Mouse (Mus musculus): ENCODE data around the gene Gm10318. TPM values are rescaled to one million over a fixed set of nuclear protein-coding genes. Genes with fewer than 3 reads are reported as not detected.

The Gm10318 gene
- not detected for polyA plus RNA-seq (2015; fragmentation: Illumina TruSeq; extraction: RNeasy Lipid Tissue Mini Kit (QIAGEN cat#74804); ENCODE audit: insufficient read depth, low read depth, low replicate concordance)

GRCm38 (mm10) chr10:77852559-77852958 lies at the start of gene Gm10318:
TSS of gene Gm10318 (plus strand) at chr10:77852859.

GRCm38 (mm10) chr10:77811743-77812142 lies 40.9 kb upstream of the Gm10318 start, which contains the start of gene Gm9507:
TSS of gene Gm9507 (minus strand) at chr10:77811843.

GRCm38 (mm10) chr10:77814382-77814781 lies 38.3 kb upstream of the Gm10318 start, which contains the start of gene Gm2696:
TSS of gene Gm2696 (plus strand) at chr10:77814682.

GRCm38 (mm10) chr10:77826951-77827350 lies 25.7 kb upstream of the Gm10318 start, which contains the start of gene Krtap10-4:
TSS of gene Krtap10-4 (minus strand) at chr10:77827095.

GRCm38 (mm10) chr10:77835647-77836046 lies 17.0 kb upstream of the Gm10318 start, which contains the start of gene Krtap10-10:
TSS of gene Krtap10-10 (plus strand) at chr10:77835947.

GRCm38 (mm10) chr10:77846503-77846902 lies 6.2 kb upstream of the Gm10318 start, which contains the start of gene Gm36176:
TSS of gene Gm36176 (plus strand) at chr10:77846803.

GRCm38 (mm10) chr10:77861675-77862074 lies 9.0 kb downstream of the Gm10318 start, which contains the start of gene Gm3285:
TSS of gene Gm3285 (plus strand) at chr10:77861975.

GRCm38 (mm10) chr10:77902211-77902893 lies 49.7 kb downstream of the Gm10318 start, which contains the start of gene Lrrc3:
TSS of gene Lrrc3 (minus strand) at chr10:77902536.

Other genes starting within 250 kb of the Gm10318 start
- 25.0 TPM for gene Sumo3, start 246.8 kb upstream of the Gm10318 start, polyA plus RNA-seq (2015; fragmentation: Illumina TruSeq; extraction: RNeasy Lipid Tissue Mini Kit (QIAGEN cat#74804); ENCODE audit: insufficient read depth, low read depth, low replicate concordance)
- not detected for gene Gm49325, start 246.7 kb upstream of the Gm10318 start, polyA plus RNA-seq (2015; fragmentation: Illumina TruSeq; extraction: RNeasy Lipid Tissue Mini Kit (QIAGEN cat#74804); ENCODE audit: insufficient read depth, low read depth, low replicate concordance)
- gene Ube2g2, start 230.6 kb upstream of the Gm10318 start, polyA plus RNA-seq (2015; fragmentation: Illumina TruSeq; extraction: RNeasy Lipid Tissue Mini Kit (QIAGEN cat#74804); ENCODE audit: insufficient read depth, low read depth, low replicate concordance), result 14.4 TPM
- not detected for gene Tspear, start 166.3 kb upstream of the Gm10318 start, polyA plus RNA-seq (2015; fragmentation: Illumina TruSeq; extraction: RNeasy Lipid Tissue Mini Kit (QIAGEN cat#74804); ENCODE audit: insufficient read depth, low read depth, low replicate concordance)
- not detected for gene Gm19402, start 162.1 kb upstream of the Gm10318 start, polyA plus RNA-seq (2015; fragmentation: Illumina TruSeq; extraction: RNeasy Lipid Tissue Mini Kit (QIAGEN cat#74804); ENCODE audit: insufficient read depth, low read depth, low replicate concordance)
- gene Gm9508, start 155.6 kb upstream of the Gm10318 start, polyA plus RNA-seq (2015; fragmentation: Illumina TruSeq; extraction: RNeasy Lipid Tissue Mini Kit (QIAGEN cat#74804); ENCODE audit: insufficient read depth, low read depth, low replicate concordance), result not detected
- not detected for gene Gm10272, start 146.2 kb upstream of the Gm10318 start, polyA plus RNA-seq (2015; fragmentation: Illumina TruSeq; extraction: RNeasy Lipid Tissue Mini Kit (QIAGEN cat#74804); ENCODE audit: insufficient read depth, low read depth, low replicate concordance)
- gene Gm10024, start 141.4 kb upstream of the Gm10318 start, polyA plus RNA-seq (2015; fragmentation: Illumina TruSeq; extraction: RNeasy Lipid Tissue Mini Kit (QIAGEN cat#74804); ENCODE audit: insufficient read depth, low read depth, low replicate concordance), result not detected
- gene Gm10142, start 137.1 kb upstream of the Gm10318 start, polyA plus RNA-seq (2015; fragmentation: Illumina TruSeq; extraction: RNeasy Lipid Tissue Mini Kit (QIAGEN cat#74804); ENCODE audit: insufficient read depth, low read depth, low replicate concordance), result not detected
- not detected for gene Krtap12-1, start 132.3 kb upstream of the Gm10318 start, polyA plus RNA-seq (2015; fragmentation: Illumina TruSeq; extraction: RNeasy Lipid Tissue Mini Kit (QIAGEN cat#74804); ENCODE audit: insufficient read depth, low read depth, low replicate concordance)
- not detected for gene Gm10100, start 126.4 kb upstream of the Gm10318 start, polyA plus RNA-seq (2015; fragmentation: Illumina TruSeq; extraction: RNeasy Lipid Tissue Mini Kit (QIAGEN cat#74804); ENCODE audit: insufficient read depth, low read depth, low replicate concordance)
- not detected for gene Gm18596, start 110.2 kb upstream of the Gm10318 start, polyA plus RNA-seq (2015; fragmentation: Illumina TruSeq; extraction: RNeasy Lipid Tissue Mini Kit (QIAGEN cat#74804); ENCODE audit: insufficient read depth, low read depth, low replicate concordance)
- not detected for gene Gm9736, start 101.5 kb upstream of the Gm10318 start, polyA plus RNA-seq (2015; fragmentation: Illumina TruSeq; extraction: RNeasy Lipid Tissue Mini Kit (QIAGEN cat#74804); ENCODE audit: insufficient read depth, low read depth, low replicate concordance)
- not detected for gene Gm3233, start 93.2 kb upstream of the Gm10318 start, polyA plus RNA-seq (2015; fragmentation: Illumina TruSeq; extraction: RNeasy Lipid Tissue Mini Kit (QIAGEN cat#74804); ENCODE audit: insufficient read depth, low read depth, low replicate concordance)
- gene Gm3238, start 81.5 kb upstream of the Gm10318 start, polyA plus RNA-seq (2015; fragmentation: Illumina TruSeq; extraction: RNeasy Lipid Tissue Mini Kit (QIAGEN cat#74804); ENCODE audit: insufficient read depth, low read depth, low replicate concordance), result not detected
- not detected for gene Gm7138, start 75.9 kb upstream of the Gm10318 start, polyA plus RNA-seq (2015; fragmentation: Illumina TruSeq; extraction: RNeasy Lipid Tissue Mini Kit (QIAGEN cat#74804); ENCODE audit: insufficient read depth, low read depth, low replicate concordance)
- gene Gm3250, start 70.3 kb upstream of the Gm10318 start, polyA plus RNA-seq (2015; fragmentation: Illumina TruSeq; extraction: RNeasy Lipid Tissue Mini Kit (QIAGEN cat#74804); ENCODE audit: insufficient read depth, low read depth, low replicate concordance), result not detected
- not detected for gene Gm7137, start 64.7 kb upstream of the Gm10318 start, polyA plus RNA-seq (2015; fragmentation: Illumina TruSeq; extraction: RNeasy Lipid Tissue Mini Kit (QIAGEN cat#74804); ENCODE audit: insufficient read depth, low read depth, low replicate concordance)
- gene Gm9639, start 57.8 kb upstream of the Gm10318 start, polyA plus RNA-seq (2015; fragmentation: Illumina TruSeq; extraction: RNeasy Lipid Tissue Mini Kit (QIAGEN cat#74804); ENCODE audit: insufficient read depth, low read depth, low replicate concordance), result not detected
- gene Gm19668, start 53.7 kb upstream of the Gm10318 start, polyA plus RNA-seq (2015; fragmentation: Illumina TruSeq; extraction: RNeasy Lipid Tissue Mini Kit (QIAGEN cat#74804); ENCODE audit: insufficient read depth, low read depth, low replicate concordance), result not detected
- not detected for gene Gm9507, start 41.0 kb upstream of the Gm10318 start, polyA plus RNA-seq (2015; fragmentation: Illumina TruSeq; extraction: RNeasy Lipid Tissue Mini Kit (QIAGEN cat#74804); ENCODE audit: insufficient read depth, low read depth, low replicate concordance)
- gene Gm2696, start 38.2 kb upstream of the Gm10318 start, polyA plus RNA-seq (2015; fragmentation: Illumina TruSeq; extraction: RNeasy Lipid Tissue Mini Kit (QIAGEN cat#74804); ENCODE audit: insufficient read depth, low read depth, low replicate concordance), result not detected
- gene Krtap10-4, start 25.8 kb upstream of the Gm10318 start, polyA plus RNA-seq (2015; fragmentation: Illumina TruSeq; extraction: RNeasy Lipid Tissue Mini Kit (QIAGEN cat#74804); ENCODE audit: insufficient read depth, low read depth, low replicate concordance), result not detected
- not detected for gene Krtap10-10, start 16.9 kb upstream of the Gm10318 start, polyA plus RNA-seq (2015; fragmentation: Illumina TruSeq; extraction: RNeasy Lipid Tissue Mini Kit (QIAGEN cat#74804); ENCODE audit: insufficient read depth, low read depth, low replicate concordance)
- not detected for gene Gm36176, start 6.1 kb upstream of the Gm10318 start, polyA plus RNA-seq (2015; fragmentation: Illumina TruSeq; extraction: RNeasy Lipid Tissue Mini Kit (QIAGEN cat#74804); ENCODE audit: insufficient read depth, low read depth, low replicate concordance)
- not detected for gene Gm3285, start 9.1 kb downstream of the Gm10318 start, polyA plus RNA-seq (2015; fragmentation: Illumina TruSeq; extraction: RNeasy Lipid Tissue Mini Kit (QIAGEN cat#74804); ENCODE audit: insufficient read depth, low read depth, low replicate concordance)
- gene Lrrc3, start 49.7 kb downstream of the Gm10318 start, polyA plus RNA-seq (2015; fragmentation: Illumina TruSeq; extraction: RNeasy Lipid Tissue Mini Kit (QIAGEN cat#74804); ENCODE audit: insufficient read depth, low read depth, low replicate concordance), result 0.48 TPM
- 1.4 TPM for gene Trpm2, start 117.7 kb downstream of the Gm10318 start, polyA plus RNA-seq (2015; fragmentation: Illumina TruSeq; extraction: RNeasy Lipid Tissue Mini Kit (QIAGEN cat#74804); ENCODE audit: insufficient read depth, low read depth, low replicate concordance)
- gene 1810043G02Rik, start 125.7 kb downstream of the Gm10318 start, polyA plus RNA-seq (2015; fragmentation: Illumina TruSeq; extraction: RNeasy Lipid Tissue Mini Kit (QIAGEN cat#74804); ENCODE audit: insufficient read depth, low read depth, low replicate concordance), result 6.9 TPM
- 9.8 TPM for gene Pfkl, start 157.2 kb downstream of the Gm10318 start, polyA plus RNA-seq (2015; fragmentation: Illumina TruSeq; extraction: RNeasy Lipid Tissue Mini Kit (QIAGEN cat#74804); ENCODE audit: insufficient read depth, low read depth, low replicate concordance)
- gene Dnmt3l, start 189.1 kb downstream of the Gm10318 start, polyA plus RNA-seq (2015; fragmentation: Illumina TruSeq; extraction: RNeasy Lipid Tissue Mini Kit (QIAGEN cat#74804); ENCODE audit: insufficient read depth, low read depth, low replicate concordance), result not detected
- gene Aire, start 190.8 kb downstream of the Gm10318 start, polyA plus RNA-seq (2015; fragmentation: Illumina TruSeq; extraction: RNeasy Lipid Tissue Mini Kit (QIAGEN cat#74804); ENCODE audit: insufficient read depth, low read depth, low replicate concordance), result not detected
- gene Icosl, start 216.4 kb downstream of the Gm10318 start, polyA plus RNA-seq (2015; fragmentation: Illumina TruSeq; extraction: RNeasy Lipid Tissue Mini Kit (QIAGEN cat#74804); ENCODE audit: insufficient read depth, low read depth, low replicate concordance), result 4.5 TPM